Mouse (Mus musculus): ENCODE results near the gene Nwd1.
"Not testable (repeated sequence)": the region's sequence is repeated elsewhere in the genome, so short reads cannot be mapped to it uniquely, and the experiment has no call there.

The Nwd1 gene

GRCm38 (mm10) chr8:72646060-72646767 is at the start of gene Nwd1:
Gene Nwd1 (plus strand): TSS chr8:72646711.
- DNase-seq, result peak; percentile 27 to 45

GRCm38 (mm10) chr8:72642885-72643284 is 3.6 kb upstream of the Nwd1 start:
- DNase-seq, result no peak

GRCm38 (mm10) chr8:72644601-72645000 is 1.9 kb upstream of the Nwd1 start:
- peak; percentile 8 to 13 for DNase-seq

GRCm38 (mm10) chr8:72646768-72647143 is 245 bp downstream of the Nwd1 start:
- DNase-seq, result no peak

DNA sequence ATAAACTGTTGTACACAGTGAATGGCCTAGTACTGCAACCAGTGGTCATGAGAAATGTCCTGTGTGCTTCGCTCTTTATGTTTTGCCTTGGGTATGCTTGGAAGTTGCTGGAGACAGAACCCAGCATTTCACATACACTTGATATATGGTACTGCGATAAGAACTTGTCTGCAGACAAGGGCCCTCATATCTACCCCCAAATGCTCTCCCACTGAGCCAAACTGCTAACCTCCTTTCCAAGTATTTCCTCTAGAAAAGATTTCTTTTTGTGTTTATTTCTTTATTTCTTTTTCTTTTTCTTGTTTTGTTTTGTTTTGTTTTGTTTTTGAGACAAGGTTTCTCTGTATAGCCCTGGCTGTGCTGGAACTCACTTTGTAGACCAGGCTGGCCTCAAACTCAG is 4.2 kb downstream of the Nwd1 start:
- no peak for DNase-seq

DNA sequence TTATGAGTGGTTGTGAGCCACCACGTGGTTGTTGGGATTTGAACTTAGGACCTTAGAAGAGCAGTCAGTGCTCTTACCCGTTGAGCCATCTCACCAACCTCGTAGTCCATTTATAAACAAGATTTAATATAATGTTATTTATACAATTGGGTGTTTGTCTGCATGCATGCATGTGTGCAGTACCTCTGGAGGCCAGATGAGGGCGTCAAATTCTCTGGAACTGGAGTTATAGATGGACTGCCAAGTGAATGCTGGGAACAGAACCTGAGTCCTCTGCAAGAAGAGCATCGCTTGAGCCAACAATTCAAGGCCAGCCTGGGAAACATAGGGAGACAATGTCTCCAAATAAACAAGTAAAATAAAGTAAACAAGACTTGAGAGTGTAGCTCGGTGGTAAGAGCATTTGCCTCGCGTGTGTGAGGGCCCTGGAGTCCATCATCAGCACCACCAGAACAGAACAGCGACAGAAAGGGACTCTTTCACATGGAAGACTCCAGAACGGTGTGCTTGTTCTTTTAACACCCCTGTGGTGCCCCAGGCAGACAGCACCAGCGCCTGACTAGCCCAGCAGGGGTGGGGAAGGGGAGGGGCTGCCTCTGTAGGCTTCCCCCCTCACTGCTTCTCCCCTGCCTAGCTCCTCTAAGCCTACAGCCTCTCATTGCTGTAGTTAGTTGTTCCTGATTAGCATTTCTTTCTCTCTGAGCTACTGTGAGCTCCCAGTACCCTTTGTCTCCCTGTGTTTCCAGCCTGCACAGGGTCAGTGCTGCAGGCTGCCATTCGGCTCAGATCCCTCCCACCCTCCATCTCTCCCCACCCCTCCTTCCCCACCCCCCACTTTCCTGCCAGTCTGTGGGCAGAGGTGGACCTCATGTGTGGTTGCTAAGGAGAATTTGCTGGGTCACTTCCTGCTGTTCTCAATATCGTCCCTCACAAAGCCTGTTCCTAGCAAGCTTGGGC is 8.3 kb downstream of the Nwd1 start:
- DNase-seq, result peak in 1 of 2 experiments; percentile 17

DNA sequence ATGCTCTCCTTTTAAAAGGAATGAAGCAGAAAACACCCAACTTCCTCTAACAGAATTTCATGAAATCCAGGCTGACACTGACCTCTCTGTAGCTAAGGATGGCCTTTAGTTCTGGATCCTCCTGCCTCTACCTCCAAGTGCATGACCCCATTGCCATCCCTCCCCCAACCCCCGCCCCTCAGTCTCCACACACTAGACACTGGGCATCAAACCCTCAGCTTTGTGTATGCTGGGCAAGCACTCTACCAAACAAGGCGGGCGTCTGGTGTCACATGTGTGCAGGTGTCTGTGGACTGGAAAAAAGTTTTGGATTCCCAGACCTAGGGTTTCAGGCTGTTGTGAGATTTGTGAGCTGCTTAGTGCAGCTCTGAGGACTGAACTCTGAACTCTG is 9.0 kb downstream of the Nwd1 start:
- DNase-seq, result no peak

- no peak for DNase-seq
Measured at GRCm38 (mm10) chr8:72659967-72660366, 13.5 kb downstream of the Nwd1 start.

- no peak for DNase-seq
Measured at GRCm38 (mm10) chr8:72664107-72664652, 17.7 kb downstream of the Nwd1 start.

- DNase-seq, result no peak
Measured at GRCm38 (mm10) chr8:72664757-72665156, 18.2 kb downstream of the Nwd1 start.

DNA sequence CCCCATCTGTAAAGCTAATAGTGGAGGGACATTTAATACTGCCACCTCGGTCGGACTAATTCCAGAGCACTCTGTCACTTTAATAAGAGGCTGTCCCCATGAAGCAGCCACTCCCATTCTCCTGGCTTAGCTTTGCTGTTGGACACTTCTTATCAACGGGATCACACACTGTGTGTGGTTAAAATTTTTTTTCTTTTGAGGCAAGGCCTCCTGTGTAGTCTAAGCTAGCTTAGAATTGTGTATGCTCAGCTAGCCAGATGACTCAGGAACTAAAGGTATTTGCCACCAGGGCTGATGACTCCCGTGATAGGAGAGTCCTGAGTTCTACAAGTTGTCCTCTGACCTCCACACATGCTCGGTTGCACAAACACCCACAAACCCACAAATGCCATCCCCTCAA is 18.9 kb downstream of the Nwd1 start:
- no peak for DNase-seq

GRCm38 (mm10) chr8:72668925-72669324 is 22.4 kb downstream of the Nwd1 start:
- no peak for DNase-seq

GRCm38 (mm10) chr8:72672802-72673201 is 26.3 kb downstream of the Nwd1 start:
- DNase-seq, result no peak

GRCm38 (mm10) chr8:72674184-72674583 is 27.7 kb downstream of the Nwd1 start:
- peak; percentile 11 to 28 for DNase-seq

DNA sequence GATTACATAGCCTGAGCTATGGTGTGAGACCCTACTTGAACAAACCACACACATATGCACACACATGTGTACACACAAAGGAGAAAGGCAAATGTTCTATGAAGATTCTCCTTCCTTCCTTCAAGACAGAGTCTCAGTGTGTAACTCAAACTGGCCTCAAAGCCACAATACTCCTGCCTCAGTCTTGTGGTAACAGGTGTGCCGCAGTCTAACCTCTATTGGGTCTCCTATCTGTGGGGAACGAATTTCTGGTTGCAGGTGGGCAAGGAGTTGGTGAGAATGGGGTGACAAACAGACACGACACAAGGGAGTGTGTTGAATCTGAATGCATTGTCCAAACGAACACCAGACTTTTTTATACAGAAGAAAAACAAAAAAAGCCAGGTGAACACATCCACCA is 29.9 kb downstream of the Nwd1 start:
- DNase-seq, result no peak

GRCm38 (mm10) chr8:72676844-72677243 is 30.3 kb downstream of the Nwd1 start:
- DNase-seq, result not testable (repeated sequence)

DNA sequence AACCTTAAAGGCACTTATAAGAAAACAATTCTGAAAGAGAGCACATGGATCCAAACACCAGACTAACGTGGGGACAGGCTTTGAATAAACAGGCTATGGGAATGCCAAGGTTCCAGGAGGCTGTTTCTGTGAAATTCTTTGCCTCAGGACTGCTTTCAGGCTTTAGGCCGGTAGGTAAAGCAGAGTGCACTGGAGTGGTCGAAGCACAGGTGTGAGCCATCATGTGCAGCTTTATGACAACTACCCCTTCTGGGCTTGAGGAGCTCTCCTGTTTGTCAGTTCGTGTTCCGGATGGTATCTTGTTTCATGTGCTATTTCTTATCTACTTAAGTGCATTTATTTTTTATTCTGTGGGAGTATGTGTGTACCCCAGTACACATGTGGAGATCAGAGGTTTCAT is 30.8 kb downstream of the Nwd1 start:
- DNase-seq, result no peak

GRCm38 (mm10) chr8:72680133-72680532 is 33.6 kb downstream of the Nwd1 start:
- peak; percentile 58 to 67 for DNase-seq

GRCm38 (mm10) chr8:72682051-72682687 is 35.7 kb downstream of the Nwd1 start:
- DNase-seq, result no peak

- no peak for DNase-seq
Measured at GRCm38 (mm10) chr8:72683010-72683521, 36.6 kb downstream of the Nwd1 start.

DNA sequence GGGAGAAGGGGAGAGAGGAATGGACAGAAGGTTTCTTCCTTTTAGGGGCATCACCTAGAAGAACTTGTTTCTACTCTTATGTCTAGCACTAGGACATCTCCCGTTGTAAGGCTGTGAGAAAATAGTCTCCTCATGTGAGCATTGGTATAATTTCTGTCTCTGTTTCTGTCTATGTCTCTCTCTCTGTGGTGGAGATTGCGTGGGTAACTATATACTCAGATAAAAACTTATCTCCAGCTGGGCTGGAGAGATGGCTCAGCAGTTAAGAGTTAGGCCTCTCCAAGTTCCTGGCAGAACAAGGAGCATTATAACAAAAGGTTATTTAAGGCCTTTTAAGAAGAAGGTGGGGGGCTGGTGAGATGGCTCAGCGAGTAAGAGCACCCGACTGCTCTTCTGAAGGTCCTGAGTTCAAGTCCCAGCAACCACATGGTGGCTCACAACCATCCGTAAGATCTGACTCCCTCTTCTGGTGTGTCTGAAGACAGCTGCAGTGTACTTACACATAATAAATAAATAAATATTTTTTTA is 37.1 kb downstream of the Nwd1 start:
- not testable (repeated sequence) for DNase-seq

- DNase-seq, result no peak
Measured at GRCm38 (mm10) chr8:72698349-72698926, 51.9 kb downstream of the Nwd1 start.

Measured in cerebellum, adult 18-20 months (tissue).